Mouse (Mus musculus): ENCODE data around the gene Ssb.

The Ssb gene

GRCm38 (mm10) chr2:69861485-69862091 lies at the start of gene Ssb:
Ssb (plus strand) TSS chr2:69861562.
- DNase-seq (ENCODE audit: low read depth, low spot score), result peak; percentile 84

- DNase-seq (ENCODE audit: low read depth, low spot score), result no peak
Measured at GRCm38 (mm10) chr2:69816575-69816974, 44.8 kb upstream of the Ssb start.

DNA sequence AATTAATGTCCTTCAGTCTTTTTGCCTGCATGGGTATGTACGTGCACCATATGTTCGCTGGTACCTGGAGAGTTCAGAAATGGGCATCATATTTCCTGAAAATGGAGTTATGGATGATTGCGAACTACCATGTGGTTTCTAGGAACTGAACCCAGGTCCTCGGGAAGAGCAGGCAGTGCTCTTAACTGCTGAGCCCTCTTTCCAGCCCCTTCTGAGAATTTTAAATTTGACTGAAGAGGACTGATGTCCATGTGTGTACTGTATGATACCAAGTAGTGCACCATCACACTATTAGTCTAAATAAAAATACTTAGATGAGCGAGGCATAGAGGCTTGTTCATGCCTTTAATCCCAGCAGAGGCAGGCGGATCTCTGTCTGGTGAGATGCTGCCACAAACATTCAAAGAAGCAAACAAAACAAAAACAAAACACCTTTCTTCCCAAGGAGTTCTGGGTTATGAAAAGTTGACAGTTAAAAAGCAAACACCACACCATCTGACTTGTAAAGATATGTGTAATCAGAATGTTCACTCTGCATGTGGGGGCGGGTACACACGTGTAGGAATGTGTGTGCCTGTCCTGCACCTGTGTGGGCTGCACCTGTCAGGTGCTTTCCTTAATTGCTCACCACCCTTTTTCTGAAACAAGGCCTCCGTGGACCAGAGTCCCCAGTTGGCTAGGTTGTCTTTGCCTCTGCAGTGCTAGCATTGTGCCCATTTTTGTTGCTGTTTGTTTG lies 42.8 kb upstream of the Ssb start:
- no peak for DNase-seq (ENCODE audit: low read depth, low spot score)

GRCm38 (mm10) chr2:69820201-69820600 lies 41.2 kb upstream of the Ssb start:
- no peak for DNase-seq (ENCODE audit: low read depth, low spot score)

- no peak for DNase-seq (ENCODE audit: low read depth, low spot score)
Measured at GRCm38 (mm10) chr2:69821711-69822110, 39.7 kb upstream of the Ssb start, which contains the start of gene Klhl23. Klhl23 (plus strand) TSS chr2:69821944.

GRCm38 (mm10) chr2:69822361-69823128 lies 38.8 kb upstream of the Ssb start:
- peak; percentile 30 for DNase-seq (ENCODE audit: low read depth, low spot score)

DNA sequence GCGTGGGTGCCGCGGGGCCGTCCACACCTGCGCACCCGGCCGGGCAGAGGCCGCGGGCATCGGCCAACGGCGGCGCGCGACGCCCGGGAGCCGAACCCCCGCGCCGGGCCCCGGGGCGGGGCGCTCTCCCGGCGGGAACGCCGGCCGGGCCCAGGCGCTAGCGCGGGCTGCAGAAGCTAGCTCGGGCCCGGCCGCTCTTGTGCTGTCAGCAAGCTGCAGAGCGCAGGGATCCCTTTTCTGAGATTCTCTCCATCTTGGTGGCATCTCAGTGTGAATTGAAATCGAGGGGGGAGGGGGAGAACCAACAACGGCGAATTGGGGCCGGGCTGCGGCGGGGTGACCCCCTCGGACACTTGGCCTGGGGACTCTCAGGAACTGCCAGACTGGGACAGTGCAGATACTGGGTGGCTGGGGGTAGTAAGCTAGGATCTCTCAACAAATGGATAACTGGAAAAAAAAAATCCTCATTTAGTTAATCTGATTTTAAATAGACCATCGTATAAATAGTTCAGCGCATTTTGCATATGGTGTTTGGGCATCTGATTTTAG lies 38.2 kb upstream of the Ssb start:
- DNase-seq (ENCODE audit: low read depth, low spot score), result no peak

DNA sequence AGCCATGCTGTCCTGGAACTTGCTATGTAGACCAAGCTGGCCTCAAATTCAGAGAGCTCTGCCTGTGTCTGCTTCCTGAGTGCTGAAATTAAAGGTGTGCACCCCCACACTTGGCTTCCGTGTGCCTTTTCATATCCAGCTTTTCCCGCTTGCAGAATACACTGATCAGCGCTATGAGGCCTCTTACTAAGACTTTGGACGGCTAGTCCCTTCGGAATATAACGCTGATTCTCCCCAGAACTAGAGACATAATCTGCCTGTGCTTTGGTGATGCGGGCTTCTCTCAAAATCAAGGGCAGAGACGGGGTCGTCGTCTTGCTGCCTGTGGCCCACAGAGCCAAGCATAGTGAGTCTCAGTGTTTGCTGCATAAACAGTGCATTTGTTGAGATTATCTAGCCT lies 35.5 kb upstream of the Ssb start:
- DNase-seq (ENCODE audit: low read depth, low spot score), result no peak

DNA sequence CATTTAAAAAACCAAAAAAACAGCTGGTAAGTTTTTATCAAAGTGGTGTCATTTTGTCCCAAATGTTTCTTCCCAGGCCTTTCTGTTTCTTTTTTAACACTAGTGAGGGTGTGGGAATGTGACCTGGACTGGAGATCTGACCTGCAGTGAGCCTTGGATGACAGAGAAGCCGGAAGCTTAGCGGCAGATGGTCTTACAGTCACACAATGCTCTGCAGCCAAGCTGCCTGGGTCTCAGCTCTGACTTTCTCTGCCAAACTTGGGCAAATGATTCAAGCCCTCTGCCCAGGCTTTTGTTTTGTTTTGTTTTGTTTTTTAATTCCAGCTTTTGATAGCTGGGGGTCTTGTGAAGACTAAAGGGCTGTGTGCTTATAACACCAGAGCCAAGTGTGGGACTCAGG lies 35.0 kb upstream of the Ssb start:
- no peak for DNase-seq (ENCODE audit: low read depth, low spot score)

GRCm38 (mm10) chr2:69828031-69828430 lies 33.3 kb upstream of the Ssb start:
- DNase-seq (ENCODE audit: low read depth, low spot score), result no peak

GRCm38 (mm10) chr2:69829680-69830079 lies 31.7 kb upstream of the Ssb start:
- no peak for DNase-seq (ENCODE audit: low read depth, low spot score)

GRCm38 (mm10) chr2:69830116-69830515 lies 31.2 kb upstream of the Ssb start:
- DNase-seq (ENCODE audit: low read depth, low spot score), result no peak

GRCm38 (mm10) chr2:69837244-69837967 lies 24.0 kb upstream of the Ssb start:
- no peak for DNase-seq (ENCODE audit: low read depth, low spot score)

DNA sequence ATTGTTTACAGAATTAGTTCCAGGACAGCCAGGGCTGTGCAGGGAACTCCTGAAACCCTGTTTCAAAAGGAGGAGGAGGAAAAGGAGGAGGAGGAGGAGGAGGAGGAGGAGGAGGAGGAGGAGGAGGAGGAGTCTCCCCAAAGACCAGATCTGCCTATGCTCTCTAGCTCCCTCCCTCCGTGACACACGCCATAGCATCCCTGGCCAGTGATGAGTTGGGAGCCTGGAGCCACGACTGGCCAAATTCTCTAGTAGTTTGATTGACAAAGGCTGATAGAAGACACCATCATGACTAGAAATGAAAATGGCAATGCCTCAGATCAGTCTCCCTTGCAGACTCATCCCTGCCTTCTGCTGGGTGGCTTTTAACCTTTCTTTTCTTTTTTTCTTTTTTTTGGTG lies 23.4 kb upstream of the Ssb start:
- DNase-seq (ENCODE audit: low read depth, low spot score), result no peak

GRCm38 (mm10) chr2:69838707-69839106 lies 22.7 kb upstream of the Ssb start:
- DNase-seq (ENCODE audit: low read depth, low spot score), result no peak

- DNase-seq (ENCODE audit: low read depth, low spot score), result no peak
Measured at GRCm38 (mm10) chr2:69840261-69840660, 21.1 kb upstream of the Ssb start.

DNA sequence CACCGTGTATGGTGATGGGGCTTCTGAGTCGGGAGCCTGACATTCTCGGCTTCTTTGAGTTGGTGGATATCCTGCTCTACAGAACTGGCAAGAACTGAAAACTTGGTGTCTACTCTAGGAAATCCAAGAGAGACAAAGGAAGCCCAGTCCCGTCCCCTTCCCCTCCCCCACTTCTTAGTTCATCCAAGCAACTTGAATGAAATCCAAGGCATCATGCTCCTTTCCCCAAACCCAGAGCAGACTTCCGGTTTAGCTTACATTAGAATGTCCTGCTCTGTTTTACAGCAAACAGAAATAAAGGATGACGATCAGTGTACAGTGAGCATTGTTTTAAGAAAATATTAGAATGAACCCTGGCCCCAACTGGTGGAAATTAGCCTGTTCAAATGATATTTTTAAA lies 12.1 kb upstream of the Ssb start:
- DNase-seq (ENCODE audit: low read depth, low spot score), result no peak

DNA sequence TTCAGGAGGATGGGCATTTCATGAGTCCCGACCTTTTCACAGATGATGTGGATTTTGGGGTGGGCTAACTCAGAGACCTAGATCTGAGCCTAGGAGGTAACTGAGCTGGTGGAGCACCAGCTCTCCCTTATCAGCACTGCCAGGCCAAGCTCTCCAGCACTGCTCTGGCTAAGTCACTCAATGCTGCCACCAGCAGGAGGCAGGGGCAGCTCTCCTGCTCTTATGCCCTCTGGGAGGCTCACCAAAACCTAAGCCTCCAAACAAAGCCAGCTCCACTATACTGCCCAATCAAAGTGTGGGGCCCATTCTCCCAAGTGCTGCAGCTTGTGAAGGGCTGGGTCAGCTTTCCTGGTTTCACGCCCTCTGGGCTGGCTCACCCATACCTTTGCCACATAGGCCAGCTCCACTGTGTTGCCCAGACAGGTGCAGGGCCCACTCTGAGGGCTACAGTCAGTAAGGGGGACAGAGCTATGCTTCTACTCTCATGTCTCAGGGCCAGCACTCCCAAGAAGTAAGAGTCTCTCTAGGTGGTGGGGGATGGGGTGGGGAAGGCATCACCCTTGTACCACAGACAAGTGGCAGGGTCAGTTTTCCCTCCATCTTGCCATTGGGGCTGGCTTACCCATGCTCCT lies 9.8 kb upstream of the Ssb start:
- DNase-seq (ENCODE audit: low read depth, low spot score), result no peak

GRCm38 (mm10) chr2:69856392-69856791 lies 5.0 kb upstream of the Ssb start:
- DNase-seq (ENCODE audit: low read depth, low spot score), result no peak

DNA sequence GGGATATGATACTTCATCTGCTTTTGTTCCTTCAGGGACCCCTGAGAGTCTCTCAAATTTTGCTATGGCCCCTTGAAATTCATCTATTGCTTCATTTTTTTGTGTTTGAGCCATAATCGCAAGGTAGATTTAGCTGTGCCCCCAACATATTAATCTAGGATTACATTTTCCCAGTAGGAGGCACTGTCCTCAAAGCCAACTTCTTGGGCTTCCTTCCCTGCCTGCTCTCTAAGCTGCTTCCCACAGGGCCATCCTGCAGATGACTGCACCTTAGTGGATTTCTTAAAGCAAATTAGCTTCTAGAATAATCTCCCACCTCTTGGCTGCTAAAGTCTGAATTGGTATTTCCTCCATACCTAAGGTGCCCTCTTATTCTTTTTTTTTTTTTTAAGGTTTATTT lies 3.5 kb upstream of the Ssb start:
- DNase-seq (ENCODE audit: low read depth, low spot score), result peak; percentile 9

- DNase-seq (ENCODE audit: low read depth, low spot score), result no peak
Measured at GRCm38 (mm10) chr2:69860972-69861452, 350 bp upstream of the Ssb start.
